Mouse (Mus musculus): ENCODE measurements around the gene Taf3.

Gene Taf3

DNA sequence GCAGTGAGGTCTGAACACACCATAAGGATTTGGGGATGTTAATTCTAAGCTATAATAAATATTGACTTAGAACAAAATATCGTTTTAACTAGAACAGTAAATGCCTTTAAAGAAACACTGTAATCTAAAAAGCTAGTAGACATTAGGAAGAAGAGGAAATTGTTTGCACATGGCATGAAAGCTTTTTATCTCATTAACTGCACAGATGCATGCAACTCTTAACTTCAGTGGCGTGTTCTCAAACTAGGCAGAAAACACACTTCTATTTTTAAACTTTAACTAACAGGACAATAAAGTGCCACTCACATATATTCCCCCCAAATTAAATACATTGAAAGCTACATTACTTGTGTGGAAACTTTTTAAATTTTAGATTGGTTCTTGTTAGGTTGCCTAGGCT, 91.8 kb downstream of the Taf3 start:
- DNase-seq (ENCODE audit: low spot score in 2 of 2) = no peak

DNA sequence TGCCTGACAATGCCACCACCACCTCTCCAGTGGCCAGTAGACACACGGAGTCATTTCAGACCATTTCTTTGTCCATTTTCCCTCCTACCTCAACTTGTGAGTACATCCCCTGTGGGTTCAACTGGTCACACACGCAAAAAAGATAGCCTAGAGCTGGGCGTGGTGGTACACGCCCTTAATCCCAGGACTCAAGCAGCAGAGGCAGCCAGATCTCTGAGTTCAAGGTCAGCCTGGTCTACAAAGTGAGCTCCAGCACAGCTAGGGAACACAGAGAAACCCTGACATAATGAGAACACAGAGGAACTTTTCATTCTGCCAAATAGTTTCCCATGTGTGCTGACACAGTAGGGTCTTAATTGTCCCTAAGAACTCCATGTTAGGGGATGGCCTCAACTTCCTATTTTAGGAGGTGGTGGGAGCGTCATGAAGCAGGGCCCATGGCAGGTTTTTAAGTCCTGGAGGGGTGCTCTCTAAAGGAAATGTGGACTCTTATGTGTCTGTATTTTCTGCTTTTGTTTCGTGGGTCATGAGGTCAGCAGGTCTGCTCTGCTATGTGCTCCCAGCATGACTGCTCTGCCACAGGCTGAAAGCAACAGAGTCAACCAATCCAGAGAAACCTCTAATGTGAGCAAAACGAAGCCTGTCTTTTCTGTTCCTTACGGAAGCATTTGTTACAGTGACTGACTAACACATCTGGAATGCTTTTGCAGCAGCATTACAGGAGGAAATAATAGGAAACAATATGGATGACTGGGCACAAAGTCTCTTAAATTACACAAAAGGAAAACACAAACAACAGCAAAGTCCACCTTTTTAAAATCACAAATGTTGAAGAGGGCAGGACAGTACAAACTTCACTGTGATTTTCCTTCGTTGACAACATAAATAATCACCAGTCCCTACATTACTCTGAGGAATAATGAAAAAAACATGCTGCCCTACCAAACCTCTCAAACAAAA, 92.5 kb downstream of the Taf3 start:
- no peak for DNase-seq (ENCODE audit: low spot score in 2 of 2)

DNA sequence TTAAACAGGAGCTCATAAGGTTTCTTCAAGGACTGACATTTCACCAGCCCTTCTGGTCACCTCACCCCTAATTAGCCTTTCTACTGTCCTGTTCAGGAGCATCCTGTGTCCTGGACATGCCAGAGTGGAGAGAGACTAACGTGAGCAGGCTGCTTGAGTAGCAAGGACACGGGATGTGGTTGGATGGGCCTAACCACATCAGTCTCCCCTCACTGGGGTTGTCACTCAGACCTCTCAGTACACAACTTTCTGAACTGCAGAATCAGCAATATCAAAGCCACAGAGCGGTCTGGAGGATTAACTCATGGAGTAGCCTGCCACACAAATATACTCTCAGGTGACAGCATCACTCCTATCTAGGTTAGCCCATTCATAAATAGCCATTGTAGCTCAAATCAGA, 101.7 kb downstream of the Taf3 start:
- no peak for DNase-seq (ENCODE audit: low spot score in 2 of 2)

DNA sequence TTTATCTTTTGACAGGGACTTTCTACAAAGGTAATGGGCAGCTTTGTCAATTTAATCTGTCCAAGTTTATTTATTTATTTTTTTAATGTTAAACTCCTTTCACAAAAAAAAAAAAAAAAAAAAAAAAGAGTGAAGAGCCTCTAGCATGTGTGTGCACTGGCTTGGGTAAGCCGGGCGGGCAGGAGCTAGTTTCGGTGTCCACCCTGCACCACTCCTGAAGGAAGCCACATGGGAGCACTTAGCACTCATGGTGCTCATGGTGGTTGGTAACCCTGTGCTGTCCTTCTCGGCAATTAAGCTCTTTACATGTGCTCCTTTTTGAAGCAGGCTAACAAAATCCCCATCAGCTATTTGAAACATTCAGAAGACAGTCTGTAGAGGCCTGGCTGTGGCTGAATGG, 102.8 kb downstream of the Taf3 start:
- DNase-seq (ENCODE audit: low spot score in 2 of 2) = no peak

DNA sequence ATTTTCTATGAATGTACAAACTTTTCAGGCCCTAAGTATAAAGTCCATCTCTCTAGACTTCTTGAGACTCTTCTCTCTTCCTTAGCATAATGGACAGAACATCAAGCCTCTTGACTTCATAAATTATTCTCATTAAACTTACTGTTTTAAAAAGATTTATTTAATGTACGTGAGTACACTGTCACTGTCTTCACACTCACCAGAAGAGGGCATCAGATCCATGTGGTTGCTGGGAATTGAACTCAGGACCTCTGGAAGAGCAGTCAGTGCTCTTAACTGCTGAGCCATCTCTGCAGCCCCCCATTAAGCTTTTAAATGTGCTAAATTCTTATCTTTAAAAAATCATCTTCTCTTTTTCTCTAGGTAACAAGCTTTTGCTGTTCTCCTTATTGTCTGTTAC, 105.4 kb downstream of the Taf3 start:
- no peak for DNase-seq (ENCODE audit: low spot score in 2 of 2)

DNA sequence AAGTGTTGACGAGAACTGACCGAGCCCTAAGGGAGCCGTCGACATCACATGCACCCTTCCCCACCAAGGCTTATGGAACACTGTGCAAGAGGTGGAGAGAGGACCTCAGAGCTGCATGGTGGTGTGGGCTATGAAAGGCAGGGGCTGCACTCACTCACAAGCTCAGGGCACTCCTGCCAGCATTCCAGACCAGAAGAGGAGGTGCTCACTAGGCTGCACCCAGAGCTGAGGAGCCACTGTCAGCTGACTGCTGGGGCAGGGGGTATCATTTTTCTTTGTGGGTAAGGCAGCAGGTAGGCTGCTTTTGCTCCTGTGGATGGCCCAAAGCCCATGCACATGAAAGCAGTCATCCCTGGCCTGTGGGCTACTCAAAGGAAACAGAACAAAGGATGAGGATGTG, 109.1 kb downstream of the Taf3 start:
- DNase-seq (ENCODE audit: low spot score in 2 of 2) = no peak

DNA sequence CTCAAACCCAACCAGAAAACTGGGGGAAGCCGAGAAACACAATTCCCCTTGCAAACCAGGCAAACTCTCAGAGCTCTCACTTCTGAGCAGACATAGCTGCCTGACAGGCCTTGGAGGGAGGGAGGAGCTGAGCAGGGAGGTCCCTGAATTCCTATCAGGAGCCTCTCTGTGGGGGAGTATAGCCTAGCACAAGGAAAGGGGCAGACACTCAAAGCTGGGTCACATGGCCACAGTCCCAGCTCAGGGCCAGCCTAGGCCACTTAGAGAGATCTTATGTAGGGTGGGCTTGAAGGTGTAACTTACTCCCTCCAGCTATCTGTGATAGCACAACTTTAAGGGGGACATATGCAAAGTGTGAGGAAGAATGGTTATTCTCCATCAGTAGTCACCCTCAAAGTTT, 112.4 kb downstream of the Taf3 start:
- no peak for DNase-seq (ENCODE audit: low spot score in 2 of 2)

DNA sequence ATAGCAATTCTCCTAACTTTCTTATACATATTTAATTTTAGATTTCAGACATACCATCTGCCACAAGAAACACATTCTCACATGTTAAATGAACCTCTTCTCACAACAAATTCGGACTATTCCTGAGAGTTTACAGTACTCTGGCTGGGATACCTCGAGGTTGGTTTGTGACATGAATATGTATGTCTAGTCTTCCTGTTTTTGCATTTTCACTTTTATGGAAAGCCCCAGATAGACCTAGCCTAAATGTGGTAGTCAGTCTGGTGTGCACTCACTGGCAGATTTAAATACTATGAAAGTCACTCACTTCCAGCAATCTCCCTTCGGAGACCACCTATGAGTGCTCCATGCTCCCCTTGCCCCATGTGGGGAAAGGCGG, 121.5 kb downstream of the Taf3 start:
- DNase-seq (ENCODE audit: low spot score in 2 of 2) = no peak

DNA sequence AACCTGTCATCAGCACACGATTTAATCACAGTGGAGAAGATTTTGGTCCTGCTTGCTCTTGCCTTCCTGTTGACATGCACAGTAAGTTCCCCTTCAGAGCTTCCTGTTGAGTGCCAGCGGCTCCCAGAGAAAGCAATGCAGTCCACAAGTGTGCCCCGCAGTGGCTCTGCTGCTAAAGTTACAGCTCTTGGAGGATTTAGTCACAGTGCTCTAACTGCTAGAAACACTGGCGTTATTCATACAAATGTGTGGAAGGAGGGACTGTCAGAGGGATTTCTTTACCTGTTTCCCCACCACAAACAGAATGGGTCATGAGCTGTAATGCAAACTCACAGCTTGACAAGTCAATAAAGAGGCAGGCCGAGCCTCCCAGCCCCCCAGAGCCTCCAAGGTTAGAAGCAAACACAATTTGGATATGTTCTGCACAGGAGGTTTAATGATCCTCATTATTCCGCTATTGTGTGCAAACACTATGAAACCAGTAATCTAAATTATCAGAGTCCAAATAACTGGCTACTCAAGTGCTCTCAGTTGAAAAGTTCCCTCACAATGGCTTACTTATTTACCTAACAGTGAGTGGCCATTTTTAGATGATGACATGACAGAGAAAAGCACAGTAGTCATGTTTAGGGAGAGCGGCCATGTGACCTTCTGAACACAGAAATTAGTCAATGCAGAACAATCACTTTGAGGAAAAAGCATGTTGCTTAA, 122.0 kb downstream of the Taf3 start:
- DNase-seq (ENCODE audit: low spot score in 2 of 2) = peak in 1 of 2 experiments; percentile 2

DNA sequence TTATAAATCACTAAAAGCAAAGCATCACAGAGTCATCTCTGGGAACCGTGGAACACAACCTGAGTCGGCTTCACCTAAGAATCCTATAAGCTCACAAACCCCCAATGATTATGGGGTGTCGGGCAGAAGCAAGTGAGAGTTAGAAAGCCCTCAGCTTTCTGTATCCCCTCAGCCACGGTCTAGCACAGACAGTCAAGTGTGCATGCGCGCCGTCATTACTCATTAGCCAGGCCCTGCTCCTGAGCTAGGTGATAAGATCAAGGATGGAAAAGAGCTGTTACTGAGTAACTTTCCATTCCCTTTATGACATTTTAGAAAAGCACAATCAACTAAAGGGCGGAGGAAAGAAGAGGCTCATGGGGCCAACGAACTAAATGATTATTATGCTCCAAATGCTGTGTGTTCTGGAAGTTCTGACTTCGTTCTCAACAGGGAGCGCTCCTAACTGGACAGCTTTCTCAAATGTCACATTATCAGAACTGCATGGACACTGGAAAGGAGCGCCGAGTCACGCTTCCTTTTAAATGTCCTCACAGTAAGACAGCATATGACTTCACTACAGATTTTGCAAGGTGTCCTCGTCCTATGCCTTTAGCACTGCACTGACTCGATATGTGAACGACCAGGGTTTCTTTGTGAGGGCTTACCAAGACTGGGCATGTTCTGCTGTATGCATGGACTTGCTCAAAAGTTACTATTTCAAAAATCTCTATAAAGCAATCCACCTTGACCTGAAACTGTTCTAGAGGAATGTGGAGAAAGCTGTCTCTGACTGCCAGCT, 129.5 kb downstream of the Taf3 start:
- no peak for DNase-seq (ENCODE audit: low spot score in 2 of 2)

DNA sequence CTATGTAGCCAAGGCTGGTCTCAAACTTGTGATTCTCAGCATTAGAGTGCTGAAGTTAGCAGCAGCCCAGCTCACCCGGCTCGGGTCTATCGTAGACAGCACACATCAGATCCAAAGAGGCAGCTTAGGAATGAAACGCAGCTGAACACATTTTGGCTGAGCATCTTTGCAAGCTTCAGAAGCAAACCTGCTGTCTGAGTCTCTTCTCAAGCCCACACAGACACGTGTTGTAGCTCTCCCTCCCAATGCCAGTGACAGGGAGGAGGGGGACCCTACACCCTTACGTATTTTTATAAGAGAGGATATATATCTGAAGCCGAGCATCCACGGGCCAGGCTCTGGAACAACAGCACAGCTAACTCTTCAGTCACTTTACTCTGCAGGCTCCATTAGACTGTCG, 130.8 kb downstream of the Taf3 start:
- DNase-seq (ENCODE audit: low spot score in 2 of 2) = peak in 1 of 2 experiments; percentile 19

DNA sequence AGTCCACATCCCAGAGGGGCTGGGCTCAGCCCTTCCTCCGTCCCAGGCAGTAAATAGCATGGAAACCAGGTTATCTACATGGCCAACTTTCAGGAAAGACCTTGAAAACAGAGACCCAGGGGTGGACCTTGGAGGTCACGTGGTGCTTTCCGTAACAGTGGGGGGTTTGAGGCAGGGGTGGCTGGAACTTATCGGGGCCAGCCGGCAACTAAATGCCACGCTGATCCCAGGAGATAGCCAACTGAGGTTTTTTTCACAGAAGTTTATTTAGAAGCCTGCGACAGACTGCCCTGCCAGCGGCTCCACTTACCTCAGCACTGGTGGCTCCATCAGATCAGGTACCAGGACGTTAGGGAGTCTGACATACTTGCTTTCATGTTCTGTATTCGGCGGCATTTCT, 142.4 kb downstream of the Taf3 start:
- no peak for DNase-seq (ENCODE audit: low spot score in 2 of 2)

DNA sequence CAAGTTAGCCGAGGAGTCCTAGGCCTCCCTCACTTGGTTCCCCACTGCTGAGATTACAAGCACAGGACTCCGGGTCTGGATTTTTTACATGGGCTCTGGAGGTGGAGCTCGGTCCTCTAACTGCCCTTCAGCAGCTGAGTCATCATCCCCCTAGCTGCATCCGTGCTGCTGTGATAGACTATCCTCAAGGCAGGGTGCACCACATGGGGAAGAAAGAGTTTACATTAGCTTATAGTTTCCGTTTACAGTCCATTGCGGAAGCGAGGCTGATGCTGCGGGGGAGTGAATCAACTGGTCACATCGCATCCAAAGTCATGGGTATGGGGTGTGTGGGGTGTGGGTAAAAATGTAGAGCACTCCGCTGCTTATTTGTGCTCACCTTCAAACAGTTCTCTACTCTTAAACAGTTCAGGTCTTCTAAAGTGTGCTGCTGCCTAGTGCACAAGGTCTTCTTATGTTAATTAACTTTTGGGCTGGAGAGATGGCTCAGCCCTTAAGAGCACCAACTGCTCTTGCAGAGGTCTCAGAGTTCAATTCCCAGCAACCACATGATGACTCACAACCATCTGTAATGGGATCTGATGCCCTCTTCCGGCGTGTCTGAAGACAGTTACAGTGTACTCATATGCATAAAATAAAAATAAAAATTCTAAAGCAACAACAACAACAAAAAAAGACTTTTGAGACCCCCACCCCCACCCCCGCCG, 144.4 kb downstream of the Taf3 start:
- DNase-seq (ENCODE audit: low spot score in 2 of 2) = no peak

DNA sequence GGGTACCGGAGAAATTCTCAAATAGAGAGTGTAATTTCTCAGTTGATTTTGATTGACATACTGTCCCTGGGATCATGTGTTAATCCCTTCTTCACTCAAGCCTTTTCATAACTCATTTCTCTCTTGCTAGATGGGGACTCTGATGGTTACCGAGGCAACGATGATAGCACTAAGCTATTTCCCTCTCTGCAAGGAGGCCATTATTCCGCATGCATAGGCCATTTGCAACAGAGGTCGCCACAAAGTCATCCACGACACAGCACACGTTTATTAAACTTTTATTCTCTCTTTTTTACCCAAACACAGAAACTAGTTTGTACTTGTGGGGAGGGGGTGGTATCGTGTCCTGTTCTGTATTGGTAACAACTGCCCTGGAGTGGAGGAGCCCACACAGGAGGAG, 150.6 kb downstream of the Taf3 start:
- no peak for DNase-seq (ENCODE audit: low spot score in 2 of 2)

DNA sequence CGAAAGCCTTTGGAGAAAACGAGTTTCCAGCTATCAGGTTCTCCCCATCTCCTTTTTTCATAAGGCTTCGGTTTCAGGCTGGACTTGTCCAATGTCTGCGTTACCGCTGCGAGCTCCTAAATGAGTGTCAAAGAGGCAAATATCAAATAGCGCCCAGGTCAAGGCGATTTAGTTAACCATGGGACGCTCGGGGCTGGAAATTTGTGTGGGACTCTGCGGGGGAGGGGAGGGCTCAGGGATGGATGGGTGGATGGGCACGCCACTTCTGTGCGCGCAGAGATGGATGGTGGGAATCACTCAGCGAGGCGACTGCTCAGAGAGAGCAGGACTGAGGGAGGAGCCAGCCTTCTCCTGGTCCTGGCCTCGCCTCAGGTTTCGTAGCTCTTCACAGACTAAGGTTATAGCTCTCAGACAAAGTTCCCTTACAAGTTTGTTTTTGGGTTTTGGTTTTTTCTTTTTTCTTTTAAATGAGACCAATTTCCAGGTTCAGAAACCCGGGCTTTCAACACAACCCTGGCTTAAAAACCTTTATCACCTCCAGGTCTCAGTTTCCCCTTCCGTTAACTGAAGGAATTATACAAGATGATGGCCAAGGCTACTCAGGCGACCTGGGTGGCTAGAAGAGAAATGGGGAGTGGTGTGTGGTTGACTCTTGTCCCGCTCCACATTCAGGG, 152.2 kb downstream of the Taf3 start:
- no peak for DNase-seq (ENCODE audit: low spot score in 2 of 2)

DNA sequence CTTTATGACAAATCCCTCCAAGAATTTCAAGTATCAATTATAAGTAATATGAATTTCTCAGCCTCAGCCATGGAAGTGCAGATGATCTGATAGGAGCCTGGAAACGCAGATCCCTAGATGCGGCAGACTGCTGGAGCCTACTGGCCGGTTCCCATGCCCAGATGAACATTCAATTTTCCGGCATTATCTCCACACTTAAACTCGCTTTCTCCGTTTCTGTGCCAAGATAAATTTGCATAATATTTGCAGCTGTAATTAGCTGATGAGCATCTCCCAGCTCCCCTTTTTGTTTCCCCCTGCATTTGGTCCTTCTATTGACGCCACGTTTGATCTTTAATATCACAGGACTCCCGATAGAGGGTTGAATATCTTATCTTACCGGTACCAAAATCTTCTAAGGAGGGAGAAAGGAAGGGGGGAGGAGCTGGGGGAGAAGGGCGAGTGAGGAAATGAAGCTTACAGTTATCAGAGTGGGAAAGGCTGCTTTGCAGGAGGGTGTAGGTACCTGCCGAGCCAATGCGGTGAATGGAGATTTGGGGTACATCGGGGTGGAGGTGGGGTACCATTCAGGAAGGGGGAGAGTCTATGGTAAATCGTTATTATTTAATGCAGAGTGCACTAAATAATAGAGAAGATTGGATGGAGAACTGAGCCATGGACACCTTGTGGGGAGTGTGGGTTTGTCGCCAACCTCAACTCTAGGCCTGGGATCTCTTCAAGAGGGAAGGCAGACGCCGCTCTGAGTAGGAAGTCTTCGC, 153.4 kb downstream of the Taf3 start:
- DNase-seq (ENCODE audit: low spot score in 2 of 2) = no peak

DNA sequence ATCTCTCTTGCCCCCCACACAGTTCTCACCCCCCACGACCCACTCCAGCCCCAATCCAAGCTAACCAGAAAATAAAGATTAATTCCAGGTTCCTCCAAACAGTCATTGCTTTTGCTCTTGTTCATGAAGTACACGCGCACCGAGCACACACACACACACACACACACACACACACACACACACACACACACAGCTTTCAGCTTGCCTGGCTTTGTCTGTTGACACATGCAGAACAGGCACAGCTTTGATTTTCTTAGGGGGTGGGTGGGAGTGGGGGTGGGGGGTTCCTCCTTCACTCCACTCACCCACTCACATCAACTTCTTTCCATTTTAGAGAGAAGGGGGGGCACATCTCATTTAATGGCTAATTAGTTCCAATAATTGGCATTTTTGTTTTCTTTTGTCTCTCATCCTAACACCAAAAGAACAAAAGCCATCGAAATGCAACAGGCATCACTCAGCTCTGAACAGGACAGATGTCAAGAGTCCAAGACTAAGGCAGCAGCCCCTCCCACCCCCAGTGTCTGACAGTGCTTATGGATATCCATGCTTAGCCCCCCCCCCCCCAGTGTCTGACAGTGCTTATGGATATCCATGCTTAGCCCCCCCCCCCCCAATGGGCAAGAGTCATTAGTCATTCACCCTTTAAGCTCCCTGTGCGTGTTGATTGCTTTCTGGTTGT, 155.0 kb downstream of the Taf3 start:
- DNase-seq (ENCODE audit: low spot score in 2 of 2) = no peak

DNA sequence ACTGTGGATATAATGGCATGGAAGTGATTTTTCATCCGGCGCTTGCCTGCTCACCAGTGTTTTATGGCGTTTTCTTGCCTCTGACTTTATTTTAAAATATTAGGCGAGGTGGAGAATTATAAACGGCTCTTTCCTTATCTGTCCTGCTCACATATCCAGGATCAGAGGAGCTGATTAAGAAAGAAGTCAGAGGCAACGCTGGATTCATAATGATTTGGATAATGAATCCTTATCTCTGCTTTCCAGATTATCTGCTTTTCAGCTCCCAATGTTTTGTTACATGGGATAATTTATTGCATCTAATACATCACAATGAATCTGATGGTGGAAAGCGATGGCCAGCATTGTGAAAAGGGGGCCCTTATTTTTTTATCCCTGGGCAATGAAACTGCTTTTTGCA, 155.9 kb downstream of the Taf3 start:
- DNase-seq (ENCODE audit: low spot score in 2 of 2) = no peak

DNA sequence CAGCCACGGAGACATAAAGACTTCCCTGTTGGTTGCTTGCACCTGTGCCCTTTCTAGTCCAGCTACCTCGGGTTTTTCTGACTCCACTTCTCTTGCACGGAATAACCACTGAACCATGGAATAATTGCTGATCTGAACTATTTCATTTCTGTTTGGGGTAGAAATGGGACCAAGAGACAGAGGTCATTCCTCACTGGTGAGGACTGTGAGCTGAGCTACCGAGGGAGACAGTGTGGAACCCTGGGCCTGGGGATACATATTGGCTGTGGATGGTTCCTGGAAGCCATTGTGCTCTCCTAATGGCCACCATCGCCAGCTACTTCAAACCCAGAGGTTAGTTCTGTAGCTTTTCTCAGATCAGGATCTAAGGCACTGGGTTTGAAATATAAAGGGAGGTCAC, 157.5 kb downstream of the Taf3 start:
- no peak for DNase-seq (ENCODE audit: low spot score in 2 of 2)

DNA sequence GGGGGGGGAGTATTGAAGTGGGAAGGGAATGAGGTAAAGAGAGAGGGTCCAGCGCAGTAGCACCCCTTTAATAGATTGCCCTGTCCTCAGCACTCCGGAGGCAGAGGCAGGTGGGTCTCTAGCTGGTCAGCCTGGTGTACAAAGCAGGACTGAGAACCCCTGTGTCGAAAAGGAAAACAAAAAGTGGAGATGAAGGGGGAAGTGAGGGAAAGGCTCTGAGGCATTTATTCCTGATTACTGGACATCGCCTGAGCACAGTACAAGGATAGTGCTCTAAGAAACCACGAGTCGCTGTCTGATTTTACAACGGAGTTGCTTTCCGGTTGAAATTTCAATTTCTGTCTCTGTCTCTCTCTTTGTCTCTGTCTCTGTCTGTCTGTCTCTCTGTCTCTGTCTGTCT, 158.1 kb downstream of the Taf3 start:
- no peak for DNase-seq (ENCODE audit: low spot score in 2 of 2)
